Mouse (Mus musculus) liver, embryonic 14.5 days (tissue): ENCODE data around the gene Rhobtb1. TPM values are rescaled to one million over a fixed set of nuclear protein-coding genes. Genes with fewer than 3 reads are reported as not detected.
A peak's percentile ranks its signal among the peaks of the same experiment; 100 is the strongest.

Experiments used
- ATAC-seq: fragments of 200-750 bp; cut with Nextera tagmentation; 2 replicates; pipeline ENCODE4 v1.8.0; 2017; ENCODE audit warnings: moderate number of reproducible peaks, mild to moderate bottlenecking, moderate library complexity; ENCODE audit not compliant: insufficient read depth
- DNase-seq, 3 experiments: peaks; one replicate each; pipeline ENCODE4 v3.0.0-alpha.2; 2012 to 2013; ENCODE audit warnings: low read depth in 3 of 3, low spot score in 3 of 3
- H3K27ac ChIP-seq: fragments of 300-500 bp; sonication (generic); 2 replicates; pipeline ENCODE4 v1.5.1; 2014; ENCODE audit warnings: moderate library complexity, mild to moderate bottlenecking, control low read depth, inconsistent platforms
- H3K27me3 ChIP-seq: fragments of 300-500 bp; sonication (generic); 2 replicates; pipeline ENCODE4 v1.6.1; 2014; ENCODE audit warnings: mild to moderate bottlenecking, low read length, moderate library complexity; ENCODE audit not compliant: control insufficient read depth, insufficient read depth
- H3K36me3 ChIP-seq: fragments of 300-500 bp; sonication (generic); replicated peaks from 2 replicates; pipeline ENCODE4 v1.6.1; 2014; ENCODE audit warnings: low read depth; ENCODE audit not compliant: control insufficient read depth, insufficient read depth
- H3K4me1 ChIP-seq, 2 experiments: fragments of 200-500 bp in 1 of 2; fragments of 300-500 bp in 1 of 2; sonication (generic) in 1 of 2; replicated peaks; 2 replicates each; pipeline ENCODE4 v1.6.1; 2012 to 2014; ENCODE audit warnings: antibody characterized with exemption in 1 of 2, inconsistent platforms in 1 of 2, low read length in 1 of 2; ENCODE audit not compliant: control insufficient read depth in 2 of 2, insufficient read depth in 2 of 2
- H3K4me2 ChIP-seq: fragments of 300-500 bp; sonication (generic); 2 replicates; pipeline ENCODE4 v1.6.1; 2014; ENCODE audit warnings: low read depth, mild to moderate bottlenecking, control low read depth, moderate library complexity
- H3K4me3 ChIP-seq, 2 experiments: fragments of 200-500 bp in 1 of 2; fragments of 300-500 bp in 1 of 2; sonication (generic) in 1 of 2; 2 replicates each; pipeline ENCODE4 v1.5.1; 2012 to 2014; ENCODE audit warnings: low read depth in 2 of 2, low read length in 2 of 2, mild to moderate bottlenecking in 2 of 2, control low read depth in 1 of 2, inconsistent platforms in 1 of 2, moderate library complexity in 1 of 2; ENCODE audit not compliant: insufficient read depth in 1 of 2
- H3K9ac ChIP-seq: fragments of 300-500 bp; sonication (generic); replicated peaks from 2 replicates; pipeline ENCODE4 v1.6.1; 2014; ENCODE audit warnings: mild to moderate bottlenecking, control low read depth, moderate library complexity
- H3K9me3 ChIP-seq: fragments of 300-500 bp; sonication (generic); 2 replicates; pipeline ENCODE4 v1.6.1; 2016; ENCODE audit warnings: low read length, mixed read lengths; ENCODE audit not compliant: control insufficient read depth
- CTCF ChIP-seq: IDR thresholded peaks from 2 replicates; pipeline ENCODE4 v1.5.1; 2016; ENCODE audit warnings: antibody characterized with exemption, low read depth, control low read depth
- EP300 ChIP-seq: IDR thresholded peaks from 2 replicates; pipeline ENCODE4 v1.6.1; 2016; ENCODE audit warnings: antibody characterized with exemption, low read depth
- WGBS: fragments of 180-500 bp; shearing (Covaris S2); extraction: QIAGEN DNeasy Blood & Tissue Kit; methylation state at CpG from one replicate; pipeline ENCODE4 v1.1.7; 2014; ENCODE audit not compliant: insufficient replicate concordance; 5-methylcytosine and 5-hydroxymethylcytosine counted together
- polyA plus RNA-seq, 2 experiments: library from polyadenylated mRNA; depleted of rRNA in 1 of 2; stranded (reverse) in 1 of 2; unstranded in 1 of 2; fragments of >200 nt; fragmentation: Nextera tagmentation in 1 of 2; extraction: Ambion mirVana in 1 of 2; gene quantifications; 2 replicates each; pipeline versions ENCODE4 v1.2.1 to v1.2.3; 2012 to 2014

The Rhobtb1 gene
- polyA plus RNA-seq, 2 experiments = 2.5 to 7.1 TPM

DNA sequence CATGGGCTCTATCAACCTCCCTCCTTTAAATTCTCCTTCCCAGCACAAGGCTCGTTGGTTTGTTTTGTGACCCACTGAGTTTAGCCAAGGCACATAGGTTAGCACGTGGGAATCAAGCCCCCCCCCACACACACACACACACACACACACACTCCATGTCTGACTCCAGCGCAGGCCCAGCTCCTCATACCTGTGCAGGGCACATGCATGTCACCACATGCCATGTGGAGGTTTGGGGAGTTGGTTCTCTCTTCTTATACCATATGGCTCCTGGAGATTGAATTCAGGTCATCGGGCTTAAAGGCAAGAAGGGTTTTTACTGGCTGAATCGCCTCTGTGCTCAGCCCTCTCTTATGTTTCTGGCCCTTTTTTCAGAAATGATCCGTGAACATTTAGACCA, 100.0 kb downstream of the Rhobtb1 start:
- no peak for DNase-seq
- 58% methylated on average over 6 of the region's 6 CpGs for WGBS
- Histone ChIP-seq H3K4me2 (no peak overlapping the region), H3K9me3 (no peaks in the 10 kb centered on the region), H3K4me3 (no peak overlapping the region), H3K9ac (no peak overlapping the region), H3K27me3 (no peaks in the 10 kb centered on the region), H3K27ac (no peak overlapping the region), H3K4me1 (peaks cover 0 to 27% of the 10 kb centered on the region in 2 experiments; a peak in 2 of 4 replicates), H3K36me3 (no peaks in the 10 kb centered on the region)
- TF ChIP-seq EP300 = no peak
- no peak for TF ChIP-seq CTCF
- no peak for ATAC-seq

DNA sequence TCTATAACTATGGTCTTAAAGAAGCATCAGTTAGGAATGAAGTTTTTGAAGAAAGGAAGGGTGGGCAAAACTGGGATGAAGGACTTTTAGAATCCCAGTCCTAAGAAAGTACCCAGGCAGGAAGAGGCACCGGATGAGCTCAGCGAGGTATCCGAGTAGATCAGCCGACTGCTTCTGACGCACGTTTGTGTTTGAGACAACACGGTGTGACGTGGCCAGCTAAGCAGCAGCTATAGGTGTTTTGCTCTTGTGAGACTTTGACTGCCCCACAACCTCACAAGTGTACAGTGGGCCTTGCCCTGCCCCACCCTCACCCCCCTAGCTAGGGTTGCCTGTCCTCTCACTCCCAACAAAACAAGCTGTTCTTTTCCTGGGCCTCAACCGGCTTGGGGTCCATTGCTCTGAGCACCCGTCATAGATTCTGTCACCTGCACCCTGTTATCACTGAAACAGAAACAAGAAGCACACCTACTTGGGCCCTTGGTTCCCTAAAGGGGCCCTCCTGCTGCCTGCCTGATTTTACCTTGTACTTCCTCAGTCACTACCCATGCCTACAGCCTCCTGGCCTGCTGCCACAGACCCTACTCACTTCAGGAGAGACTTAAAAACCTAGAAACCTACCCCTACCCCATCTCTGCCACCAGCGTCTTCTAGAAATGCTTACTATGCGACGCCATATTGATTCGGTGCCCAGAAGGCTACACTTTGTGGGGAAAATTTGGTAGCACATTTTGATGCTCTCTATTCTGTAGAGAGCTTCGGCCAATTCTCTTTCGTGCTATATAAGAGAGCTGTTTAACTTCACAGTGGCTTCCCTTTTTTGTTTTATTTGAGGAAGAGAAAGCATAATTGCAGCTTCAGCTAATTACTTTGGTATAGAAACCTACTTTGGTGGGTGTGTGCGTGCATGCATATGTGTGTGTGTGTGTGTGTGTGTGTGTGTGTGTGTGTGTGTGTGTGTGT, 101.2 kb downstream of the Rhobtb1 start:
- H3K27me3 ChIP-seq = no peaks in the 10 kb centered on the region
- ATAC-seq (no peak), DNase-seq (no peak)
- no peaks in the 10 kb centered on the region for H3K9me3 ChIP-seq
- peaks cover 0 to 24% of the 10 kb centered on the region in 2 experiments; a peak in 2 of 4 replicates for H3K4me1 ChIP-seq
- TF ChIP-seq EP300 = no peak
- TF ChIP-seq CTCF = no peak
- H3K4me2 ChIP-seq = no peak overlapping the region
- H3K36me3 ChIP-seq = no peaks in the 10 kb centered on the region
- H3K9ac ChIP-seq = no peak overlapping the region
- H3K4me3 ChIP-seq = no peak overlapping the region
- 69% methylated on average over 17 of the region's 17 CpGs for WGBS
- H3K27ac ChIP-seq = no peak overlapping the region

DNA sequence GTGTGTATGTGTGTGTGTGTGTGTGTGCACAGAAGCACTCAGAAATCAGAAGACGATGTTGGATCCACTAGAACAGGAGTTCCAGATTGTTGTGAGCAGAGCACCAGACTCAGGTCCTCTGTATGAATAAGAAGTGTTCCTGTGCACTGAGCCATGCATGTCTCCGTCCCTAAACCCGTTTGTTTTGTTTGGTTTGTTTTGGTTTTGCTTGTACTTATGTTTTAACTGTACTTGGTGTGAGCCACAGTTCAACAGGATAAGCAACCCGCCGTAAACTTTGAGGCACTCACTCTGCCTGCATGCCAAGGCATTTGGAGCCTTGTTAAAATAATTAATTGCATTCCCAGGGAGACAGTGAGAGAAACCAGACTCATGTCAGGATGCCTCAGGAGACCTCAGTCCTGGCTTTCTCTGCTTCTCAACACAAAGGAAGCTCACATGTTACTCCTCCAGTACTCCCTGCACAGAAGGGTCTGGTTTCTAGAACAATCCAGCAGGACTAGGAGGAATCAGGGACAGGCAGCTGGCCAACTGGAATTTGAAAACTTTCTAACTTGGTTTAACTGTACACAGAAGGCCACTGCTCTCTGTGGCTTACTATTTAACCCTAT, 101.9 kb downstream of the Rhobtb1 start:
- peaks cover 0 to 24% of the 10 kb centered on the region in 2 experiments; a peak in 2 of 4 replicates for H3K4me1 ChIP-seq
- no peak overlapping the region for H3K27ac ChIP-seq
- H3K9ac ChIP-seq = no peak overlapping the region
- no peaks in the 10 kb centered on the region for H3K27me3 ChIP-seq
- ATAC-seq = no peak
- no peak for TF ChIP-seq EP300
- no peak for TF ChIP-seq CTCF
- H3K4me3 ChIP-seq = no peak overlapping the region
- 52% methylated on average over 5 of the region's 5 CpGs for WGBS
- no peaks in the 10 kb centered on the region for H3K9me3 ChIP-seq
- no peak for DNase-seq
- no peak overlapping the region for H3K4me2 ChIP-seq
- no peaks in the 10 kb centered on the region for H3K36me3 ChIP-seq

DNA sequence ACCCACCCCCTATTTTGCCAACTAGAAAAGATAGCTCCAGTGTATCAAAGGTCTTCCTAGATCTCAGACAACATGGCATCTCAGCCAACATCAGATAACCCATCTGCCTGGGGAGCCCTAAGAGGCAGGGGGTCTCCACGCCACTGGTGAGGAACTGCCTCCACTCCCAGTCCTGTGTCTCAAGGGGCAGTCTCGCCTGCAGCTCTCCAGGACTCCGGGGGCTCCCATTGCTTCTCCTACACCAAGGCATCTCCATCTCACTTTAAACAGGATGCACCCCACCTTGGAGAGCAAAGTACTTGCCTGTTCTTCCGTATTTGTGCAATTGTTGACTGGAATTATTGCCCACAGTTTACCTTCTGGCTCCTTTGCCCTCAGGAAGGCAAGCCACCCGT, 102.4 kb downstream of the Rhobtb1 start:
- H3K4me2 ChIP-seq = no peak overlapping the region
- 52% methylated on average over 5 of the region's 5 CpGs for WGBS
- ATAC-seq = no peak

DNA sequence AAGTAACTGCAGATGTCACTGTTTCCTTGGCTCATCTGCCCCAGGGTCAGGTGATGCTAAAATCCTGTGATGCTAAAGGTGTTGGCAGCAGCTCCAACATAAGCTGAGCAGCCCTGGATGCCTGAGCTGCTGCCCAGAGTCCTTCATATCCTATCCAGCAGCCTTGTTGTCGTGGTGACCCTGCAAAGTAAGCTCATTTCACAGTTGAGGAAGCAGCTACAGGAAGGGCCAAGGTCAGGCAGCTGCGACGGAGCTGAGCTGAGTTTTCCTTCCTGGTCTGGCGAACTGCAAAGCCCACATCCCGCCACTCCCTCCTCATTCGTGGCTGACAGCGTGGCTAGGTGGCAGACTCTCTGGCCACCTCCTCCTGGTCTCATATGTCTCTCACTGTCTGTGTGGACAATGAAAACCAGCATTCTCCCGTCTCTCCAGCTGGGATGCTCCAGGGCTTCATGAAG, 103.2 kb downstream of the Rhobtb1 start:
- Histone ChIP-seq H3K36me3 (no peaks in the 10 kb centered on the region), H3K27ac (no peak overlapping the region), H3K4me2 (no peak overlapping the region), H3K4me3 (no peak overlapping the region), H3K27me3 (no peaks in the 10 kb centered on the region), H3K4me1 (peaks cover 0 to 26% of the 10 kb centered on the region in 2 experiments; a peak in 2 of 4 replicates), H3K9me3 (no peaks in the 10 kb centered on the region), H3K9ac (no peak overlapping the region)
- 9% methylated on average over 8 of the region's 8 CpGs for WGBS
- no peak for DNase-seq
- peak; percentile 15; the same call in 1 of the 2 replicates for ATAC-seq
- no peak for TF ChIP-seq CTCF
- no peak for TF ChIP-seq EP300

More for the DNA sequence above, 102.4 kb downstream of the Rhobtb1 start:
- Histone ChIP-seq H3K27me3 (no peaks in the 10 kb centered on the region), H3K9me3 (no peaks in the 10 kb centered on the region), H3K36me3 (no peaks in the 10 kb centered on the region), H3K4me1 (peaks cover 0 to 24% of the 10 kb centered on the region in 2 experiments; a peak in 2 of 4 replicates), H3K9ac (no peak overlapping the region), H3K27ac (no peak overlapping the region), H3K4me3 (no peak overlapping the region)
- TF ChIP-seq EP300 (no peak), CTCF (no peak)
- DNase-seq = no peak
